ENCODE assay signal across 15 mouse cellular contexts in genomic region chr9:100394632-100395031, GRCm38 (mm10).
"Had no signal": no experiment of that assay in that cellular context is flagged by ENCODE, and none has a peak within 500 bp of the region (broad histone marks: within the 10 kb centered on the region; RNA-seq: fewer than 3 reads in every experiment).

No protein-coding gene starts in this region.

- H3K9me3 ChIP-seq: neural tube, embryonic 13.5 days; neural tube, embryonic 15.5 days; stomach, embryonic 15.5 days had no signal

- H3K4me2 ChIP-seq: neural tube, embryonic 13.5 days; neural tube, embryonic 15.5 days; stomach, embryonic 15.5 days had no signal

- DNase-seq: right cerebral cortex, adult 18-20 months; right cerebral cortex, postnatal 14 days; right cerebral cortex, postnatal 25 days; right cerebral cortex, postnatal 4 days; spleen, adult 18-20 months; thymus, adult 18-20 months; thymus, adult 2 months; thymus, postnatal 14 days; thymus, postnatal 25 days; thymus, postnatal 36 days; thymus, postnatal 4 days had no signal

- H3K4me3 ChIP-seq: neural tube, embryonic 13.5 days; neural tube, embryonic 15.5 days; stomach, embryonic 15.5 days had no signal

- H3K9ac ChIP-seq: neural tube, embryonic 13.5 days; neural tube, embryonic 15.5 days; stomach, embryonic 15.5 days had no signal

- H3K36me3 ChIP-seq: neural tube, embryonic 13.5 days; neural tube, embryonic 15.5 days; stomach, embryonic 15.5 days had no signal

- H3K4me1 ChIP-seq: neural tube, embryonic 13.5 days; neural tube, embryonic 15.5 days; stomach, embryonic 15.5 days had no signal

- H3K27ac ChIP-seq: neural tube, embryonic 13.5 days; neural tube, embryonic 15.5 days; stomach, embryonic 15.5 days; stomach, postnatal 0 days had no signal

- H3K27me3 ChIP-seq: stomach, embryonic 15.5 days had no signal
